Mouse (Mus musculus) liver, embryonic 14.5 days (tissue): ENCODE data around the gene Lima1. TPM values are rescaled to one million over a fixed set of nuclear protein-coding genes. Genes with fewer than 3 reads are reported as not detected.

Experiments
- ATAC-seq: fragments of 200-750 bp; cut with Nextera tagmentation; 2 replicates; pipeline ENCODE4 v1.8.0; 2017; ENCODE audit warnings: moderate number of reproducible peaks, mild to moderate bottlenecking, moderate library complexity; ENCODE audit not compliant: insufficient read depth
- DNase-seq, 3 experiments: peaks; one replicate each; pipeline ENCODE4 v3.0.0-alpha.2; 2012 to 2013; ENCODE audit warnings: low read depth in 3 of 3, low spot score in 3 of 3
- H3K27ac ChIP-seq: fragments of 300-500 bp; sonication (generic); 2 replicates; pipeline ENCODE4 v1.5.1; 2014; ENCODE audit warnings: moderate library complexity, mild to moderate bottlenecking, control low read depth, inconsistent platforms
- H3K27me3 ChIP-seq: fragments of 300-500 bp; sonication (generic); 2 replicates; pipeline ENCODE4 v1.6.1; 2014; ENCODE audit warnings: mild to moderate bottlenecking, low read length, moderate library complexity; ENCODE audit not compliant: control insufficient read depth, insufficient read depth
- H3K36me3 ChIP-seq: fragments of 300-500 bp; sonication (generic); replicated peaks from 2 replicates; pipeline ENCODE4 v1.6.1; 2014; ENCODE audit warnings: low read depth; ENCODE audit not compliant: control insufficient read depth, insufficient read depth
- H3K4me1 ChIP-seq, 2 experiments: fragments of 200-500 bp in 1 of 2; fragments of 300-500 bp in 1 of 2; sonication (generic) in 1 of 2; replicated peaks; 2 replicates each; pipeline ENCODE4 v1.6.1; 2012 to 2014; ENCODE audit warnings: antibody characterized with exemption in 1 of 2, inconsistent platforms in 1 of 2, low read length in 1 of 2; ENCODE audit not compliant: control insufficient read depth in 2 of 2, insufficient read depth in 2 of 2
- H3K4me2 ChIP-seq: fragments of 300-500 bp; sonication (generic); 2 replicates; pipeline ENCODE4 v1.6.1; 2014; ENCODE audit warnings: low read depth, mild to moderate bottlenecking, control low read depth, moderate library complexity
- H3K4me3 ChIP-seq, 2 experiments: fragments of 200-500 bp in 1 of 2; fragments of 300-500 bp in 1 of 2; sonication (generic) in 1 of 2; 2 replicates each; pipeline ENCODE4 v1.5.1; 2012 to 2014; ENCODE audit warnings: low read depth in 2 of 2, low read length in 2 of 2, mild to moderate bottlenecking in 2 of 2, control low read depth in 1 of 2, inconsistent platforms in 1 of 2, moderate library complexity in 1 of 2; ENCODE audit not compliant: insufficient read depth in 1 of 2
- H3K9ac ChIP-seq: fragments of 300-500 bp; sonication (generic); replicated peaks from 2 replicates; pipeline ENCODE4 v1.6.1; 2014; ENCODE audit warnings: mild to moderate bottlenecking, control low read depth, moderate library complexity
- H3K9me3 ChIP-seq: fragments of 300-500 bp; sonication (generic); 2 replicates; pipeline ENCODE4 v1.6.1; 2016; ENCODE audit warnings: low read length, mixed read lengths; ENCODE audit not compliant: control insufficient read depth
- CTCF ChIP-seq: IDR thresholded peaks from 2 replicates; pipeline ENCODE4 v1.5.1; 2016; ENCODE audit warnings: antibody characterized with exemption, low read depth, control low read depth
- EP300 ChIP-seq: IDR thresholded peaks from 2 replicates; pipeline ENCODE4 v1.6.1; 2016; ENCODE audit warnings: antibody characterized with exemption, low read depth
- WGBS: fragments of 180-500 bp; shearing (Covaris S2); extraction: QIAGEN DNeasy Blood & Tissue Kit; methylation state at CpG from one replicate; pipeline ENCODE4 v1.1.7; 2014; ENCODE audit not compliant: insufficient replicate concordance; 5-methylcytosine and 5-hydroxymethylcytosine counted together
- polyA plus RNA-seq, 2 experiments: library from polyadenylated mRNA; depleted of rRNA in 1 of 2; stranded (reverse) in 1 of 2; unstranded in 1 of 2; fragments of >200 nt; fragmentation: Nextera tagmentation in 1 of 2; extraction: Ambion mirVana in 1 of 2; gene quantifications; 2 replicates each; pipeline versions ENCODE4 v1.2.1 to v1.2.3; 2012 to 2014

Lima1 gene
- polyA plus RNA-seq, 2 experiments = 5.1 to 6.2 TPM

DNA sequence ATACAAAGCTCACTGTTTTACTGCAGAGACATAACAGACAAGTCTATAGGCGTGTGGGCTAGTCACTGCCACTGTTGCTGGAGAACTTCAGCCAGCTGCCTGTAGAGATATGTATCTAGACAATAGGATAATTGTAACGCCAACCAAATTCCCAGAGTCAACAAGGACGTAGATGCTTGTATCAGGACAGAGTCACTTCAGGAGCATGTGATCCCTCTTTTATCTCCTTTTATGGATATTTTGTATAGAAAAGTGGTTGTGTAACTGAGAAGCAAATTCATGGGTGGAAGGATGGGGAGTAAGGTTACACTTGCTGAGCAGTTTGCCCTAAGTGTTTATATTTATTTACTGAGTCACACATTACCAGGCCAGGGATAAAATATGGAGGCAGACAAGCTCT lies 25.0 kb downstream of the Lima1 start:
- ATAC-seq (no peak), DNase-seq (no peak)
- WGBS = 48% methylated on average over 3 of the region's 3 CpGs
- Histone ChIP-seq H3K4me2 (no peak overlapping the region), H3K4me3 (no peak overlapping the region), H3K36me3 (no peaks in the 10 kb centered on the region), H3K9ac (no peak overlapping the region), H3K27me3 (no peaks in the 10 kb centered on the region), H3K9me3 (no peaks in the 10 kb centered on the region), H3K4me1 (peaks cover 0 to 14% of the 10 kb centered on the region in 2 experiments; a peak in 2 of 4 replicates), H3K27ac (no peak overlapping the region)
- TF ChIP-seq EP300 (no peak), CTCF (no peak)

DNA sequence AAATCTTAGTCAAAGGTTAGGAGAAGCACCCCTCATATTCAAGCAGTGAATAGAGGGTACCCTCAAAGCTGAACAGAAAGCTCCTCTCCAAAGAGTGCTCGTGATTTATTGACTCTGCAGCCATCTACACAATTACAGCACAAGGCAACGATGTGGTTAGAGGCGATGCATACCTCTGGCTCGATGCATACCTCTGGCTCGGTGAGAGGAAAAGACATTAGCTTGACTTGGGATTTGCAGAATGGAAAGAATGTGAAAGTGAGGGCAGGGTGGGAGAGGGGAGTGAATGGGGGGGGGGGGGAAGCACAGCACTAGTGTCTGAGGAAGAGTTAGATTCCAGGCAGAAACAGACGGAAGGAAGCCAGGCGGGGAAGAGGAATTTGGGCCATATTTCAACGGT lies 27.3 kb downstream of the Lima1 start:
- H3K27me3 ChIP-seq = no peaks in the 10 kb centered on the region
- no peak overlapping the region for H3K4me3 ChIP-seq
- no peak overlapping the region for H3K27ac ChIP-seq
- TF ChIP-seq EP300 (no peak), CTCF (no peak)
- ATAC-seq (no peak), DNase-seq (no peak)
- no peaks in the 10 kb centered on the region for H3K36me3 ChIP-seq
- WGBS = 25% methylated on average over 8 of the region's 8 CpGs
- H3K9me3 ChIP-seq = no peaks in the 10 kb centered on the region
- no peak overlapping the region for H3K9ac ChIP-seq
- H3K4me1 ChIP-seq = peaks cover 0 to 19% of the 10 kb centered on the region in 2 experiments; a peak in 2 of 4 replicates
- H3K4me2 ChIP-seq = no peak overlapping the region

DNA sequence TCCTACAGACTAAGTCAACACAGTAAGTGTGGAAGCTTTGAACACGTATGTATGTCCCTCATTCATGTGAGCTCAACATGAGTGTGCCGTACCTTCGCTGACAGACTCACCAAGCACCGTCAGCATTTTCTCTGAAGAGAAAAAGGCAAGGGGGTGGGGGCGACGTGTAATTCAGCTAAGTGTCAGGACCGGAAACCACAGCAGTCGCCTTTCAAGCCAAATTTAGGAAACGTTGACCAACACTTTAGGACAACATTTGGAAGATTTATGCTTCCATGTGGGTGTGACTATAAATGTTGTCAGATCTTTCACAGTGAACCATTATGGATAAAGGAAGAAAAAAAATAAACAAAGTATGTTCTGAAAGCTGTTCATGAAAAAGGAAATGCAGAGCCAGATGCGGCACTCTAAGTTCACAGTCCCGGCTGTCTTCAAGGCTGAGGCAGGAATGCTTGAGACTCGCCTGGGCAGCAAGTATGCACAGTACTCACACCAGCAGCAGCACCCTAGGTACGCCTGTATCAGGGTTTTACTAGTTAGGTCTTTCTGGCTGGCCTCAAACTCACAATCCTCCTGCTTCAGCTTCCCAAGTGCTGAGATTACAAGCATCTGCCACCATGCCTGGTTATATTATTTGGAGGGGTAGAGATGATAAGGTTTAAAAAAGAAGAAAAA lies 27.9 kb downstream of the Lima1 start:
- peaks cover 0 to 19% of the 10 kb centered on the region in 2 experiments; a peak in 2 of 4 replicates for H3K4me1 ChIP-seq
- TF ChIP-seq CTCF (no peak), EP300 (no peak)
- DNase-seq (no peak), ATAC-seq (no peak)
- no peaks in the 10 kb centered on the region for H3K27me3 ChIP-seq
- H3K9ac ChIP-seq = no peak overlapping the region
- no peak overlapping the region for H3K4me3 ChIP-seq
- H3K27ac ChIP-seq = no peak overlapping the region
- H3K36me3 ChIP-seq = no peaks in the 10 kb centered on the region
- no peak overlapping the region for H3K4me2 ChIP-seq
- 9% methylated on average over 13 of the region's 13 CpGs for WGBS
- no peaks in the 10 kb centered on the region for H3K9me3 ChIP-seq

DNA sequence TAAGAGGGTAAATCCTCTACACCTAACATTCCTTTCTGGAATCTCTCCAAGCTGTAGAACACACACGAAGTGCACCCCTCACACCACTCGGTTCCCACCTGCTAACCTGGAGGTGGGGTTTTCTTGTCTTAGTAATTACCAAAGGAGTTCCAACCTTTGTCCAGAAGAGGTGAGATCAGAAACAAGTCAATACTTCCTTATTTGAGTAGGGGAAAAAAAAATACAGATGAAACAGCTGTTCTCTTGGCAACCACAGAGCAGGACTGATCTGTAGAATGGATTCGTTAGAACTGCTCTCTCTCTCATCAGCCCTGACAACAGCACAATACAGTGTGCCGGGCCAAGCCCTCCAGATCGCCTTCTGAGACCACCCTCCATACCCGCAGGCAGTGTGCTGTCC lies 28.6 kb downstream of the Lima1 start:
- TF ChIP-seq CTCF (no peak), EP300 (no peak)
- Histone ChIP-seq H3K27me3 (no peaks in the 10 kb centered on the region), H3K4me3 (no peak overlapping the region), H3K9ac (no peak overlapping the region), H3K9me3 (no peaks in the 10 kb centered on the region), H3K4me1 (peaks cover 0 to 19% of the 10 kb centered on the region in 2 experiments; a peak in 2 of 4 replicates), H3K27ac (no peak overlapping the region), H3K4me2 (no peak overlapping the region), H3K36me3 (no peaks in the 10 kb centered on the region)
- DNase-seq = no peak
- ATAC-seq = no peak
- WGBS = 23% methylated on average over 6 of the region's 6 CpGs

DNA sequence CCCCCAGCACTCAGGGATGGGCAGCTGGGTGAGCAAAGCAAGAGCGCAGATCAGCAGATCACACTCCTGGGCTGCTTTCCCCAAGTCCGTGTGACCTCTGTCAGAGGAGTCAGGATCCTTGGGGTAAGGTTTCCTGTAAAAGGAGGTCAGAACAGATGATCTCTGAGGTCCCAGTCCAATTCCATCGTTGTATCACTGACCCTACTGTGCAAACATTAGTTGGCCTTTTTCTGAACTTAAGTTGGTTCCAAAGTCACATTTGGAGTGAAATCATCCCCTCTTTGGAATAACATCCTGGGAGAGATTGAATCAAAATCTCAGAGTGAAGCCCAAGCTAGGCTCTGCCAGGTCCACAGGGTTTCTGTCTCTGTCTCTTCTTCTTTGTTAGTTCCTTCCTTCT lies 31.4 kb downstream of the Lima1 start:
- WGBS = 53% methylated on average over 3 of the region's 3 CpGs
- Histone ChIP-seq H3K27ac (no peak overlapping the region), H3K4me1 (peaks cover 0 to 19% of the 10 kb centered on the region in 2 experiments; a peak in 2 of 4 replicates), H3K4me2 (no peak overlapping the region), H3K9me3 (no peaks in the 10 kb centered on the region), H3K27me3 (no peaks in the 10 kb centered on the region), H3K4me3 (no peak overlapping the region), H3K36me3 (no peaks in the 10 kb centered on the region), H3K9ac (no peak overlapping the region)
- ATAC-seq (no peak), DNase-seq (no peak)
- TF ChIP-seq CTCF (no peak), EP300 (no peak)
